Comparison of ENCODE assay signal across 7 mouse cellular contexts in genomic region chr11:76494360-76495126, GRCm38 (mm10).
A peak's percentile ranks its signal among the peaks of the same experiment; 100 is the strongest.
DNase-seq lines count a peak whose midpoint lies in the region; ATAC-seq and TF ChIP-seq lines count a peak whose summit lies in the region.

No protein-coding gene starts in this region.

- H3K27me3 ChIP-seq in embryonic facial prominence, embryonic 10.5 days (replicated peaks; ENCODE audit: low read depth, poor library complexity, severe bottlenecking), result no peaks in the 10 kb centered on the region
- no peaks in the 10 kb centered on the region for H3K27me3 ChIP-seq in limb, embryonic 15.5 days
- no peaks in the 10 kb centered on the region for H3K27me3 ChIP-seq in midbrain, embryonic 16.5 days (ENCODE audit: control insufficient read depth, insufficient read depth, low read depth, low read length)
- H3K27me3 ChIP-seq in spleen, adult 2 months (ENCODE audit: control insufficient read depth, insufficient read depth, low read length), result no peaks in the 10 kb centered on the region

- H3K4me1 ChIP-seq in embryonic facial prominence, embryonic 10.5 days, result peaks cover 57% of the 10 kb centered on the region
- peaks cover 82% of the 10 kb centered on the region for H3K4me1 ChIP-seq in limb, embryonic 15.5 days
- H3K4me1 ChIP-seq in midbrain, embryonic 16.5 days (ENCODE audit: control insufficient read depth, insufficient read depth, low read length), result peaks cover 44% of the 10 kb centered on the region
- peaks cover 16% of the 10 kb centered on the region; the same call in 1 of the 2 replicates for H3K4me1 ChIP-seq in spleen, adult 2 months (ENCODE audit: control insufficient read depth, insufficient read depth, insufficient read length)

- H3K9ac ChIP-seq in limb, embryonic 15.5 days, result peak overlapping the region; percentile 87
- H3K9ac ChIP-seq in midbrain, embryonic 16.5 days (ENCODE audit: low read depth, low read length), result peak overlapping the region; percentile 96

- TF ChIP-seq POLR2A in spleen, adult 2 months (IDR thresholded peaks at IDR 0.05; ENCODE audit: low read depth, low read length), result peak; percentile 20

- ATAC-seq in limb, embryonic 15.5 days (ENCODE audit: insufficient number of reproducible peaks, low FRiP score, low TSS enrichment, low read depth), result peak; percentile 73
- peak; percentile 66 for ATAC-seq in midbrain, embryonic 16.5 days

- whole genome bisulfite sequencing in embryonic facial prominence, embryonic 10.5 days, result under 1% methylated on average over 67 of the region's 67 CpGs
- WGBS in limb, embryonic 15.5 days, result under 1% methylated on average over 63 of the region's 67 CpGs
- under 1% methylated on average over 57 of the region's 67 CpGs for WGBS in midbrain, embryonic 16.5 days
- WGBS in spleen, adult 2 months, result 0% methylated on average over 58 of the region's 67 CpGs

- TF ChIP-seq CTCF in spleen, adult 2 months (IDR thresholded peaks at IDR 0.05; ENCODE audit: extremely low read depth, insufficient read depth, insufficient read length, insufficient replicate concordance), result no peak

- H3K4me3 ChIP-seq in embryonic facial prominence, embryonic 10.5 days, result peak overlapping the region; percentile 80
- H3K4me3 ChIP-seq in limb, embryonic 15.5 days, result peak overlapping the region; percentile 69
- peak overlapping the region; percentile 65 for H3K4me3 ChIP-seq in midbrain, embryonic 16.5 days (ENCODE audit: low read depth, low read length)
- H3K4me3 ChIP-seq in spleen, adult 2 months (ENCODE audit: extremely low read depth, insufficient read depth, insufficient read length), result peak overlapping the region; percentile 88

- peak; percentile 91 for DNase-seq in adrenal gland, postnatal 10 days
- peak; percentile 81 for DNase-seq in embryonic facial prominence, embryonic 10.5 days (ENCODE audit: low spot score)
- DNase-seq in heart, adult 8-10 months (ENCODE audit: low spot score), result peak; percentile 85
- peak; percentile 83 to 85 for DNase-seq in kidney, adult 8-10 months
- peak in 1 of 2 experiments; percentile 55 for DNase-seq in spleen, adult 2 months (ENCODE audit: low read depth in 1 of 2, low spot score in 2 of 2)

- H3K36me3 ChIP-seq in embryonic facial prominence, embryonic 10.5 days (replicated peaks), result no peaks in the 10 kb centered on the region
- H3K36me3 ChIP-seq in limb, embryonic 15.5 days, result no peaks in the 10 kb centered on the region
- no peaks in the 10 kb centered on the region for H3K36me3 ChIP-seq in midbrain, embryonic 16.5 days (ENCODE audit: control insufficient read depth, insufficient read depth, low read length)
- no peaks in the 10 kb centered on the region for H3K36me3 ChIP-seq in spleen, adult 2 months (ENCODE audit: control insufficient read depth, insufficient read depth, low read length)

- H3K27ac ChIP-seq in embryonic facial prominence, embryonic 10.5 days (replicated peaks), result peak overlapping the region; percentile 93
- peak overlapping the region; percentile 99 for H3K27ac ChIP-seq in limb, embryonic 15.5 days
- peak overlapping the region; percentile 94 for H3K27ac ChIP-seq in midbrain, embryonic 16.5 days (ENCODE audit: low read length)
- peak overlapping the region; percentile 90 for H3K27ac ChIP-seq in spleen, adult 2 months (ENCODE audit: insufficient read depth, low read length)

- H3K9me3 ChIP-seq in embryonic facial prominence, embryonic 10.5 days, result no peaks in the 10 kb centered on the region
- H3K9me3 ChIP-seq in limb, embryonic 15.5 days, result no peaks in the 10 kb centered on the region
- H3K9me3 ChIP-seq in midbrain, embryonic 16.5 days (replicated peaks; ENCODE audit: control insufficient read depth, low read length, poor library complexity, severe bottlenecking), result no peaks in the 10 kb centered on the region

- peak overlapping the region; percentile 78 for H3K4me2 ChIP-seq in limb, embryonic 15.5 days
- peak overlapping the region; percentile 60 for H3K4me2 ChIP-seq in midbrain, embryonic 16.5 days (ENCODE audit: low read length)
